Mouse (Mus musculus) neural tube, embryonic 12.5 days (tissue): ENCODE data around the gene Prkce. TPM values are rescaled to one million over a fixed set of nuclear protein-coding genes. Genes with fewer than 3 reads are reported as not detected.

Source experiments
- ATAC-seq: fragments of 200-750 bp; cut with Nextera tagmentation; 2 replicates; pipeline ENCODE4 v1.8.0; 2017; ENCODE audit warnings: low read depth, mild to moderate bottlenecking, moderate TSS enrichment, moderate library complexity; ENCODE audit not compliant: low FRiP score
- H3K27ac ChIP-seq: fragments of 300-500 bp; sonication (generic); 2 replicates; pipeline ENCODE4 v1.5.1; 2016
- H3K27me3 ChIP-seq: fragments of 300-500 bp; sonication (generic); replicated peaks from 2 replicates; pipeline ENCODE4 v1.6.1; 2016; ENCODE audit warnings: mild to moderate bottlenecking
- H3K36me3 ChIP-seq: fragments of 300-500 bp; sonication (generic); 2 replicates; pipeline ENCODE4 v1.6.1; 2016; ENCODE audit warnings: mild to moderate bottlenecking
- H3K4me1 ChIP-seq: fragments of 300-500 bp; sonication (generic); 2 replicates; pipeline ENCODE4 v1.6.1; 2016
- H3K4me2 ChIP-seq: fragments of 300-500 bp; sonication (generic); replicated peaks from 2 replicates; pipeline ENCODE4 v1.6.1; 2016; ENCODE audit warnings: mild to moderate bottlenecking
- H3K4me3 ChIP-seq: fragments of 300-500 bp; sonication (generic); 2 replicates; pipeline ENCODE4 v1.5.1; 2016
- H3K9ac ChIP-seq: fragments of 300-500 bp; sonication (generic); 2 replicates; pipeline ENCODE4 v1.6.1; 2016; ENCODE audit warnings: mild to moderate bottlenecking
- H3K9me3 ChIP-seq: fragments of 300-500 bp; sonication (generic); 2 replicates; pipeline ENCODE4 v1.6.1; 2016; ENCODE audit warnings: mild to moderate bottlenecking
- WGBS: fragments of 180-500 bp; shearing (Covaris S2); methylation state at CpG from one replicate; pipeline ENCODE4 v1.1.7; 2016; 5-methylcytosine and 5-hydroxymethylcytosine counted together
- polyA plus RNA-seq: library from polyadenylated mRNA; unstranded; fragments of >200 nt; fragmentation: Nextera tagmentation; extraction: Ambion mirVana; gene quantifications from 2 replicates; pipeline ENCODE4 v1.2.1, GENCODE M21; 2016

Prkce gene
- polyA plus RNA-seq, 1 experiment from 2014 or later, result 20.7 TPM

- Histone ChIP-seq H3K9ac (no peak overlapping the region), H3K27ac (no peak overlapping the region), H3K36me3 (0 out of 2 replicates have a peak, but pooled peaks cover 3% of the 10 kb centered on the region), H3K4me2 (no peak overlapping the region), H3K4me1 (no peaks in the 10 kb centered on the region), H3K9me3 (no peaks in the 10 kb centered on the region), H3K27me3 (no peaks in the 10 kb centered on the region), H3K4me3 (no peak overlapping the region)
- no peak for ATAC-seq
- 93% methylated on average over 13 of the region's 13 CpGs for WGBS
These were observed 448.2 kb downstream of the Prkce start for GRCm38 (mm10) chr17:86615592-86616291.

GRCm38 (mm10) chr17:86617570-86618237, 450.1 kb downstream of the Prkce start:
- Histone ChIP-seq H3K9ac (no peak overlapping the region), H3K36me3 (0 out of 2 replicates have a peak, but pooled peaks cover 3% of the 10 kb centered on the region), H3K27me3 (no peaks in the 10 kb centered on the region), H3K4me1 (no peaks in the 10 kb centered on the region), H3K27ac (no peak overlapping the region), H3K9me3 (no peaks in the 10 kb centered on the region), H3K4me3 (no peak overlapping the region), H3K4me2 (no peak overlapping the region)
- ATAC-seq, result no peak
- WGBS, result 76% methylated on average over 3 of the region's 3 CpGs

- Histone ChIP-seq H3K27me3 (no peaks in the 10 kb centered on the region), H3K9ac (0 out of 2 replicates have a peak overlapping the region, but pooled peaks have one; percentile 0), H3K27ac (no peak overlapping the region), H3K36me3 (0 out of 2 replicates have a peak, but pooled peaks cover 3% of the 10 kb centered on the region), H3K4me3 (no peak overlapping the region), H3K9me3 (no peaks in the 10 kb centered on the region), H3K4me1 (no peaks in the 10 kb centered on the region), H3K4me2 (no peak overlapping the region)
- ATAC-seq, result no peak
- WGBS, result 84% methylated on average over 4 of the region's 4 CpGs
These were observed 450.9 kb downstream of the Prkce start for GRCm38 (mm10) chr17:86618431-86618861.

- Histone ChIP-seq H3K4me3 (no peak overlapping the region), H3K27ac (no peak overlapping the region), H3K9me3 (no peaks in the 10 kb centered on the region), H3K27me3 (no peaks in the 10 kb centered on the region), H3K9ac (no peak overlapping the region), H3K4me2 (no peak overlapping the region), H3K4me1 (no peaks in the 10 kb centered on the region), H3K36me3 (0 out of 2 replicates have a peak, but pooled peaks cover 3% of the 10 kb centered on the region)
- WGBS, result 87% methylated on average over 3 of the region's 3 CpGs
- ATAC-seq, result no peak
These were observed 455.3 kb downstream of the Prkce start for GRCm38 (mm10) chr17:86622862-86623261.

- Histone ChIP-seq H3K36me3 (no peaks in the 10 kb centered on the region), H3K27ac (no peak overlapping the region), H3K27me3 (no peaks in the 10 kb centered on the region), H3K4me1 (no peaks in the 10 kb centered on the region), H3K4me2 (no peak overlapping the region), H3K4me3 (no peak overlapping the region), H3K9ac (no peak overlapping the region), H3K9me3 (no peaks in the 10 kb centered on the region)
- 87% methylated on average over 6 of the region's 6 CpGs for WGBS
- no peak for ATAC-seq
These were observed 458.9 kb downstream of the Prkce start for GRCm38 (mm10) chr17:86626523-86626922.

- 84% methylated on average over 4 of the region's 4 CpGs for whole genome bisulfite sequencing
- Histone ChIP-seq H3K27me3 (no peaks in the 10 kb centered on the region), H3K4me3 (no peak overlapping the region)
These were observed 465.5 kb downstream of the Prkce start for GRCm38 (mm10) chr17:86633131-86633530.

GRCm38 (mm10) chr17:86637311-86637710, 469.7 kb downstream of the Prkce start:
- Histone ChIP-seq H3K4me1 (no peaks in the 10 kb centered on the region), H3K27me3 (no peaks in the 10 kb centered on the region), H3K9me3 (no peaks in the 10 kb centered on the region), H3K36me3 (no peaks in the 10 kb centered on the region), H3K9ac (no peak overlapping the region), H3K4me3 (no peak overlapping the region), H3K27ac (no peak overlapping the region), H3K4me2 (no peak overlapping the region)
- ATAC-seq, result no peak
- 78% methylated on average over 1 of the region's 1 CpGs for WGBS

More at GRCm38 (mm10) chr17:86633131-86633530, 465.5 kb downstream of the Prkce start:
- Histone ChIP-seq H3K27ac (no peak overlapping the region), H3K9me3 (no peaks in the 10 kb centered on the region), H3K9ac (no peak overlapping the region), H3K4me2 (no peak overlapping the region), H3K4me1 (no peaks in the 10 kb centered on the region), H3K36me3 (no peaks in the 10 kb centered on the region)
- no peak for ATAC-seq

GRCm38 (mm10) chr17:86639279-86639678, 471.7 kb downstream of the Prkce start:
- Histone ChIP-seq H3K9ac (no peak overlapping the region), H3K27me3 (no peaks in the 10 kb centered on the region), H3K4me3 (no peak overlapping the region), H3K36me3 (no peaks in the 10 kb centered on the region), H3K27ac (no peak overlapping the region), H3K4me2 (no peak overlapping the region), H3K9me3 (no peaks in the 10 kb centered on the region), H3K4me1 (no peaks in the 10 kb centered on the region)
- 79% methylated on average over 3 of the region's 3 CpGs for WGBS
- no peak for ATAC-seq

- Histone ChIP-seq H3K27me3 (no peaks in the 10 kb centered on the region), H3K36me3 (no peaks in the 10 kb centered on the region), H3K4me2 (no peak overlapping the region), H3K9ac (no peak overlapping the region), H3K9me3 (no peaks in the 10 kb centered on the region), H3K4me1 (no peaks in the 10 kb centered on the region), H3K27ac (no peak overlapping the region), H3K4me3 (no peak overlapping the region)
- WGBS, result 98% methylated on average over 3 of the region's 3 CpGs
- ATAC-seq, result no peak
These were observed 479.6 kb downstream of the Prkce start for GRCm38 (mm10) chr17:86647226-86647625.

- Histone ChIP-seq H3K27me3 (no peaks in the 10 kb centered on the region), H3K27ac (no peak overlapping the region), H3K4me2 (no peak overlapping the region), H3K9me3 (no peaks in the 10 kb centered on the region), H3K36me3 (no peaks in the 10 kb centered on the region), H3K9ac (no peak overlapping the region), H3K4me3 (no peak overlapping the region), H3K4me1 (no peaks in the 10 kb centered on the region)
- 93% methylated on average over 12 of the region's 12 CpGs for WGBS
- no peak for ATAC-seq
These were observed 481.4 kb downstream of the Prkce start for GRCm38 (mm10) chr17:86648856-86649435.

- Histone ChIP-seq H3K36me3 (no peaks in the 10 kb centered on the region), H3K27me3 (no peaks in the 10 kb centered on the region), H3K9ac (no peak overlapping the region), H3K9me3 (no peaks in the 10 kb centered on the region), H3K27ac (no peak overlapping the region), H3K4me3 (no peak overlapping the region), H3K4me1 (no peaks in the 10 kb centered on the region), H3K4me2 (no peak overlapping the region)
- 92% methylated on average over 6 of the region's 6 CpGs for WGBS
- ATAC-seq, result no peak
These were observed 482.7 kb downstream of the Prkce start for GRCm38 (mm10) chr17:86650241-86650640.

GRCm38 (mm10) chr17:86651091-86651490, 483.5 kb downstream of the Prkce start:
- no peaks in the 10 kb centered on the region for H3K4me1 ChIP-seq
- no peak overlapping the region for H3K4me3 ChIP-seq
- ATAC-seq, result no peak
- H3K36me3 ChIP-seq, result no peaks in the 10 kb centered on the region
- H3K9me3 ChIP-seq, result no peaks in the 10 kb centered on the region
- 73% methylated on average over 4 of the region's 4 CpGs for WGBS
- no peak overlapping the region for H3K4me2 ChIP-seq
- H3K27me3 ChIP-seq, result no peaks in the 10 kb centered on the region
- H3K27ac ChIP-seq, result no peak overlapping the region
- no peak overlapping the region for H3K9ac ChIP-seq
